Mouse (Mus musculus): ENCODE data around the gene Gm11020. TPM values are rescaled to one million over a fixed set of nuclear protein-coding genes. Genes with fewer than 3 reads are reported as not detected.

Gm11020 gene
- polyA plus RNA-seq, 1 experiment from 2014 or later = not detected

DNA sequence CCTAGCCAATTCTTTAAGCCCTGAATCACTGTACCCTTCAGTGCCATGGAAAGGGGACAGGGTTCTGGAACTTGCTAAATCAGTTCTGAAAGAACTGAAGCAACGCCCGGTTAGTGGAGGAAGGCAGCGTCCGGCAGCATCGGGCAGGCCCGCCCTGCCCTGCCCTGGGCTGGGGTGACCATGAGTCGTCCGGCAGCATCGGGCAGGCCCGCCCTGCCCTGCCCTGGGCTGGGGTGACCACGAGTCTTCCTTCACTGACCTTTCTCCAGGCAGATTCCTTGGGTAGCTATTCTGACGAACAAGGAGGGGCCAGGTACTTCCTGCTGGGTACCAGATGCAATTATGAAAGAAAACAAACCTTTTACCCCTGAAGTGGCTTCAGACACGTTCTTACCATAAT lies 28.7 kb downstream of the Gm11020 start:
- Histone ChIP-seq H3K27me3 (ENCODE audit: low read depth, poor library complexity, severe bottlenecking) (no peaks in the 10 kb centered on the region), H3K9me3 (replicated peaks) (no peaks in the 10 kb centered on the region), H3K4me3 (no peak overlapping the region), H3K36me3 (peaks cover 70% of the 10 kb centered on the region), H3K4me1 (peaks cover 8% of the 10 kb centered on the region; the same call in 1 of the 2 replicates), H3K27ac (no peak overlapping the region)
- 81% methylated on average over 13 of the region's 13 CpGs for WGBS
- DNase-seq (ENCODE audit: low spot score) = no peak

DNA sequence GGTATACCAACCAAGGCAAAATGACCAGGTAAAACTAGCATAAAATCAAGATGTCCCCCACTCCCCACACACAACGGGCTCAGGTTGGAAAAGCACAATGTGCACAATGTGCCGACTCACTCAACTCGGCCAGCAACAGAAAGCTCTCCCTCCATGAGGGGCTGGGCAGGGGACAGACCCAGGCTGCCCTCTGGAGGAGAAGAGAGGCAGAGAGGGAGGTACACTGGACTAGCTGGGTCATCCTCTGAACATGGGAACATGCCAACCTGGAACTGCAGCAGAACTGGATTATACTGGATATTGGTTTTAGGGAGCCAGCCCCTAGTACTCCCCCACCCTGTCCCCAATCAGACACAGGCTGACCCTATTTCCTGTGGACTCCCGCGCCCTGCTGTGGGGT lies 31.8 kb downstream of the Gm11020 start:
- Histone ChIP-seq H3K36me3 (peaks cover 62% of the 10 kb centered on the region), H3K27ac (no peak overlapping the region), H3K27me3 (ENCODE audit: low read depth, poor library complexity, severe bottlenecking) (no peaks in the 10 kb centered on the region), H3K4me1 (no peaks in the 10 kb centered on the region), H3K4me3 (no peak overlapping the region), H3K9me3 (replicated peaks) (no peaks in the 10 kb centered on the region)
- 72% methylated on average over 5 of the region's 5 CpGs for WGBS
- no peak for DNase-seq (ENCODE audit: low spot score)

DNA sequence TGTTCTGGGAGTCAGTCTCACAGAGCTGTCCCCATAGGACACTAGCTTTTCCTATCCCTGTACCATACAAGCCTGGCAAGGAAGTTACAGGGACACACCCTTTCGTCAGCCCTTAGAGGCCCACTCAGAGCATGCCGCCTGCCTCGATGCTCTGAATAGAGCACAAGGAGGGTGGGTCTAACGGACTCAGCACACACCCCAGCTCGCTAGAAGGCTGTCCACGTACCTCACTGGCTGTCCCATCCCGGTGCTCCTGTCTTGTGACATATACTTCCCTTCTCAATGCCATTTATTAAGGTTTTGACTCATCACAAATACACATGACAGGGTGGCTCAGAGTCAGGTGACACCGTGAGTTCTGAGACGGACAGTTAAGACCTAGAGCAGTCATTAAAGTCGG lies 33.1 kb downstream of the Gm11020 start:
- H3K36me3 ChIP-seq = peaks cover 55% of the 10 kb centered on the region
- no peak for DNase-seq (ENCODE audit: low spot score)
- WGBS = 91% methylated on average over 10 of the region's 10 CpGs

DNA sequence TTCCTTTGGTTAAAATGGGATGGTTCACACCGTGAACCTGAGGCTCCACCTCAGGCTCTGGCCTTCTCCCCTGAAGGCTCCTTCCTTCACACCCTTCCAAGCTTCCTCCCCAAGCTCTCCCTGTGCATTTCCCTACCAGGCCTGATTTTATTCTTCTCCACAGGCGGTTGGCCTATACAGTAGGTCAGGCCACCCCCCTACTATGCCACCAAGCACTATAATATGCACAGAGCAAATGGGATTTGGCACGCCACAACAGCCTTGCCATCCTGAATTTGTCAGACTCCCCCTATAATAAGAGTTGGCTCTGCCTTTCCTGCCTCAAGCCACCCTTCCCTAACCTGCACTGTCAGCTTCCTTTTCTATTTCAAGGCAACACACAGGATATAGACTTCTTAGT lies 37.3 kb downstream of the Gm11020 start:
- Histone ChIP-seq H3K36me3 (peaks cover 33% of the 10 kb centered on the region), H3K9me3 (replicated peaks) (no peaks in the 10 kb centered on the region), H3K27me3 (ENCODE audit: low read depth, poor library complexity, severe bottlenecking) (no peaks in the 10 kb centered on the region), H3K4me3 (no peak overlapping the region), H3K4me1 (0 out of 2 replicates have a peak, but pooled peaks cover 7% of the 10 kb centered on the region), H3K27ac (no peak overlapping the region)
- WGBS = 89% methylated on average over 3 of the region's 3 CpGs
- no peak for DNase-seq (ENCODE audit: low spot score)

More for the DNA sequence above, 33.1 kb downstream of the Gm11020 start:
- Histone ChIP-seq H3K9me3 (replicated peaks) (no peaks in the 10 kb centered on the region), H3K4me3 (no peak overlapping the region), H3K4me1 (0 out of 2 replicates have a peak, but pooled peaks cover 1% of the 10 kb centered on the region), H3K27me3 (ENCODE audit: low read depth, poor library complexity, severe bottlenecking) (no peaks in the 10 kb centered on the region), H3K27ac (no peak overlapping the region)

DNA sequence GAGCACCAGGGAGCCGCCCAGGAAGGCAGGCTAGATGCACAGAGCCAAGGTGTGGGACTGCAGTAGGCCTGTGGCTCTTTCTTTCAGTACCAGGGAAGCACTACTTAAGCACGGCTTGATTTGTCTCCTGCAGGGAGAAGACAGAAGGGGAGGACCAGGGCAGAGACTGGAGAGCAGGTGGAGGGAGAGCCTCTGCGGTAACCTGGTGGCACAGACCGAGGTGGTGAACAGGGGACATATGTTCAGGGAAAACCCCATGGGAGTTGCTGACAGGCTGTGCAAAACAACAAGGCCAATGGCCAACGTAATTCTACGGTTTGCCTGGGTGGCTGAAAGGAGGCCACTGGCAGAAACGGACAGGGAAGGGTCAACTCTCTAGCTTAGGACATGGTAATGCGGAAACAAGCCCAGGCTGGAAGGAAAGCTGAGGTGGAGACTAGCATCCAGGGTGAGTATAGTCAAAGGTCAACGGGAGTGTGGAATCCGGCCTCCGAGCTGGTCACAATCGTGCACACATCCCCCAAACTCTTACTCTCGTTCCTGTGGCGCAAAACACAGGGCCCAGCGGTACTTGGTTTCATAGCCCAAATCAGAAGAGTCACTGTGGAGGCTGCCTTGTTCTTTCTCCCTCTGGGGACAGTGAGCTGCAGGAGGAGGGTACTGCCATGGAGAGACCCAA lies 38.5 kb downstream of the Gm11020 start:
- Histone ChIP-seq H3K27ac (0 out of 2 replicates have a peak overlapping the region, but pooled peaks have one; percentile 12), H3K36me3 (peaks cover 21% of the 10 kb centered on the region), H3K4me1 (0 out of 2 replicates have a peak, but pooled peaks cover 7% of the 10 kb centered on the region), H3K9me3 (replicated peaks) (no peaks in the 10 kb centered on the region), H3K27me3 (ENCODE audit: low read depth, poor library complexity, severe bottlenecking) (no peaks in the 10 kb centered on the region), H3K4me3 (no peak overlapping the region)
- WGBS = 82% methylated on average over 15 of the region's 15 CpGs
- no peak for DNase-seq (ENCODE audit: low spot score)

DNA sequence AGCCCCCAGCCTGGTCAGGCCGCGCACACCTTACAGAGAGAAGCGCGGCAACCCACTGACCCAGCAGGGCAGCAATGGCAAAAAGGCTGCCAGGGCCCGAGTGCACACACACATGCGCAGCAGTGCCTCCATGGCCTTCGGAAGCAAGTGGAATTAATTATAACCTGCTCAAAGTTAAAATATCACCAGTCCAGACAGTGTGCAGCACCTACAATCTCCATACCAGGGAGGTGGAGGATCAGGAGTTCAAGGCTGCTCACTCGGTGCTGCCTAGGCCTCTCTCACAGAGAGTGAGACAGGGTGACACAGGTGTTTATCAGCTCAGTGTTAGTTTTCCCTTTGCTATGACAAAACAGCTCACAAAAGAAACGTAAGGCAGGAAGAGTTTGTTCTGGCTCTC lies 44.3 kb downstream of the Gm11020 start:
- Histone ChIP-seq H3K9me3 (replicated peaks) (no peaks in the 10 kb centered on the region), H3K27me3 (ENCODE audit: low read depth, poor library complexity, severe bottlenecking) (no peaks in the 10 kb centered on the region), H3K4me1 (peaks cover 10% of the 10 kb centered on the region; the same call in 1 of the 2 replicates), H3K4me3 (no peak overlapping the region), H3K36me3 (no peaks in the 10 kb centered on the region), H3K27ac (no peak overlapping the region)
- 88% methylated on average over 9 of the region's 9 CpGs for WGBS
- no peak for DNase-seq (ENCODE audit: low spot score)

DNA sequence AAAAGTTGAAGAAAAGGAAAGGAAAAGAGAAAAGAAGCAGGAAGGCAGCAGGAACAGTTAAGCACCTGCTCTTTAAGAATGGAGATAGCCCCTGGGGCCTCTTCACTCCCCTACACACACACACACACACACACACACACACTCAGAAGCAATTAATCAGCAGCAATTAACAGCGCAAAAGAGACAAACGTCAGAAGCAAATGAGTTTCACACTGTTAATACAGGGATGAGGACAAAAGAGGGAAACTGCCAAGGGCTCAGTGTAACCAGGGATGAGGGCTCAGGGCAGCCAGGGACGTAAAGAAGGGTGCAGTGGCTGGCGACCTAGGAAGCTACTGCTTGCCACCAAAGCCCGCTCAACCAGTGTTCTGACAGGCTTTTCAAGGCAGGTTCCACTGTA lies 46.0 kb downstream of the Gm11020 start:
- Histone ChIP-seq H3K27me3 (ENCODE audit: low read depth, poor library complexity, severe bottlenecking) (no peaks in the 10 kb centered on the region), H3K9me3 (replicated peaks) (no peaks in the 10 kb centered on the region), H3K4me1 (peaks cover 10% of the 10 kb centered on the region; the same call in 1 of the 2 replicates), H3K27ac (no peak overlapping the region), H3K36me3 (peaks cover 7% of the 10 kb centered on the region; the same call in 1 of the 2 replicates), H3K4me3 (no peak overlapping the region)
- 67% methylated on average over 5 of the region's 5 CpGs for WGBS
- DNase-seq (ENCODE audit: low spot score) = no peak

DNA sequence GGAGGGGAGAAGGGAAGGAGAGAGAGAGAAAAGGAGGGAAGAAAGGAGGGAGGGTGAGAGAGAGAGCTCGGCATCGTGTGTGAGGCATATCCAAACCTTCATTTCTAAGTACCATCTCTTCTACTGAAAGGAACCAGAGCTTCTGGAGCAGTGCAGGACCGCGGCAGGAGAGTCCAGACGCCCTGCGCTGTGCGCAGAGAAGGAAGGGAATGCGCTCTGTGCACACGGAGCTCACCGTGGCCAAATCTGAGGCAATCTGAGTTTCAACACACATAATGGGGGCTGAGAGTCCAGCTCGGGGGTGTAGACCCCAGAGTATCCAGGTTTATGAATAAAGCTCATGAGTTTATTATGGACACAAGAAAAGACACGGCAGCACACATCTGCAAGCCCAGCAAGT lies 48.2 kb downstream of the Gm11020 start:
- Histone ChIP-seq H3K4me1 (peaks cover 10% of the 10 kb centered on the region; the same call in 1 of the 2 replicates), H3K27me3 (ENCODE audit: low read depth, poor library complexity, severe bottlenecking) (no peaks in the 10 kb centered on the region)

DNA sequence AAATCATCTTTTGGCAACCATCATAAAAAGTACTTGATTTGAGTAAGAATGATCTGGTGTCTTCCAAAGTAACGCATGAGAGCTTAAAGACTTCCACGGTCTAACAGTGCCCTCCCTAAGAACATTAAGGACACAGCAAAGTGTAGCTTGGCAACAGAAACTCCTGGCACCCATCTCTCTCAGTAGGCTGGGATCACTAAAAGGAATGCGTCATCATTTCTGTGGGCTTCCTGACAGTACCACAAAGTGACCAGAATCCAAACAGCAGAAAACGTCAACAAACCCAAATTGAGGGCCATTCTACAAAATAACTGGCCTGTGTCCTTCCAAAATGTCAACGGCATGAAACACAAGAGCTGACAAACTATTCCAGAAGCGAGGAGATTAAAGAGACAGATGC lies 48.7 kb downstream of the Gm11020 start:
- no peak for DNase-seq (ENCODE audit: low spot score)
- Histone ChIP-seq H3K4me3 (no peak overlapping the region), H3K4me1 (peaks cover 14% of the 10 kb centered on the region), H3K9me3 (replicated peaks) (no peaks in the 10 kb centered on the region), H3K27me3 (ENCODE audit: low read depth, poor library complexity, severe bottlenecking) (no peaks in the 10 kb centered on the region), H3K27ac (no peak overlapping the region), H3K36me3 (peaks cover 7% of the 10 kb centered on the region; the same call in 1 of the 2 replicates)
- 79% methylated on average over 6 of the region's 6 CpGs for WGBS

More for the DNA sequence above, 48.2 kb downstream of the Gm11020 start:
- Histone ChIP-seq H3K4me3 (no peak overlapping the region), H3K36me3 (peaks cover 7% of the 10 kb centered on the region; the same call in 1 of the 2 replicates), H3K27ac (no peak overlapping the region), H3K9me3 (replicated peaks) (no peaks in the 10 kb centered on the region)
- no peak for DNase-seq (ENCODE audit: low spot score)
- 91% methylated on average over 12 of the region's 12 CpGs for WGBS

DNA sequence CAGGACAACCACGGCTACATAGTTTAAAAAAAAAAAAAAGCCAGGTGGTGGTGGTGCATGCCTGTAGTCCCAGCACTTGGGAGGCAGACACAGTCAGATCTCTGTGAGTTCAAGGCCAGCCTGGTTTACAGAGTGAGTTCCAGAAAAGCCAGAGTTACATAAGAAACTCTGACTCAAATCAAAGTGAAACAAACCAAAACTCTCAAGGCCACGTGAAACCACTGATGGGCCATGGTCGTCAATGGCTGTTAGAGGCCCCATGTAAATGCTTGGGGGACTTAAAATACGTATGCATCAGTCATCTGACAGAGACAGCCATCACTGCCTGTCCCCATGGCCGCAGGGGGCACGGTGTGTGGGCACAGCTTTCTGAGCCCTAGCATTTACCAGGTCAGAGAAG lies 49.8 kb downstream of the Gm11020 start:
- Histone ChIP-seq H3K27me3 (ENCODE audit: low read depth, poor library complexity, severe bottlenecking) (no peaks in the 10 kb centered on the region), H3K4me1 (peaks cover 18% of the 10 kb centered on the region), H3K9me3 (replicated peaks) (no peaks in the 10 kb centered on the region), H3K27ac (no peak overlapping the region), H3K36me3 (peaks cover 7% of the 10 kb centered on the region; the same call in 1 of the 2 replicates), H3K4me3 (no peak overlapping the region)
- 86% methylated on average over 6 of the region's 6 CpGs for WGBS
- DNase-seq (ENCODE audit: low spot score) = no peak

Other genes with a start within 250 kb of the Gm11020 start
- gene Cdh5, start 219.9 kb upstream of the Gm11020 start, polyA plus RNA-seq (2016; fragmentation: Nextera tagmentation; extraction: Ambion mirVana) = 17.5 and 19.8 TPM in 2 replicates
- gene Bean1, start 151.1 kb upstream of the Gm11020 start, polyA plus RNA-seq (2016; fragmentation: Nextera tagmentation; extraction: Ambion mirVana) = 0.10 and 0.23 TPM in 2 replicates
- 20.5 and 22.0 TPM in 2 replicates for gene Tk2, start 73.0 kb upstream of the Gm11020 start, polyA plus RNA-seq (2016; fragmentation: Nextera tagmentation; extraction: Ambion mirVana)
- gene Cklf, start 70.7 kb upstream of the Gm11020 start, polyA plus RNA-seq (2016; fragmentation: Nextera tagmentation; extraction: Ambion mirVana) = 38.3 and 43.5 TPM in 2 replicates
- gene Cmtm2a, start 28.4 kb upstream of the Gm11020 start, polyA plus RNA-seq (2016; fragmentation: Nextera tagmentation; extraction: Ambion mirVana) = not detected in 2 replicates
- gene Gm45711, start 11.5 kb upstream of the Gm11020 start, polyA plus RNA-seq (2016; fragmentation: Nextera tagmentation; extraction: Ambion mirVana) = not detected in 2 replicates
- gene Cmtm1, start 11.4 kb upstream of the Gm11020 start, polyA plus RNA-seq (2016; fragmentation: Nextera tagmentation; extraction: Ambion mirVana) = not detected in 2 replicates
- gene Cmtm2b, start 663 bp downstream of the Gm11020 start, polyA plus RNA-seq (2016; fragmentation: Nextera tagmentation; extraction: Ambion mirVana) = not detected in 2 replicates
- gene Cmtm3, start 17.8 kb downstream of the Gm11020 start, polyA plus RNA-seq (2016; fragmentation: Nextera tagmentation; extraction: Ambion mirVana) = 63.2 and 65.4 TPM in 2 replicates
- gene Cmtm4, start 74.2 kb downstream of the Gm11020 start, polyA plus RNA-seq (2016; fragmentation: Nextera tagmentation; extraction: Ambion mirVana) = 1.8 and 2.3 TPM in 2 replicates
- gene Dync1li2, start 121.5 kb downstream of the Gm11020 start, polyA plus RNA-seq (2016; fragmentation: Nextera tagmentation; extraction: Ambion mirVana) = 58.6 and 69.9 TPM in 2 replicates
- 0.15 and 0.21 TPM in 2 replicates for gene Terb1, start 188.3 kb downstream of the Gm11020 start, polyA plus RNA-seq (2016; fragmentation: Nextera tagmentation; extraction: Ambion mirVana)
- 121 and 131 TPM in 2 replicates for gene Nae1, start 213.1 kb downstream of the Gm11020 start, polyA plus RNA-seq (2016; fragmentation: Nextera tagmentation; extraction: Ambion mirVana)
- 0.85 and 1.1 TPM in 2 replicates for gene Car7, start 213.1 kb downstream of the Gm11020 start, polyA plus RNA-seq (2016; fragmentation: Nextera tagmentation; extraction: Ambion mirVana)